Mouse (Mus musculus) liver, adult (tissue): ENCODE measurements around the gene Aanat.

Source experiments
- GATA4 ChIP-seq: IDR thresholded peaks from 2 replicates; pipeline ENCODE4 v1.6.1; 2014; ENCODE audit warnings: mild to moderate bottlenecking, low read length; ENCODE audit not compliant: insufficient replicate concordance

The Aanat gene

GRCm38 (mm10) chr11:116627072-116628020 is 41.1 kb downstream of the Aanat start:
- no peak for TF ChIP-seq GATA4

GRCm38 (mm10) chr11:116628712-116629111 is 42.5 kb downstream of the Aanat start:
- TF ChIP-seq GATA4, result no peak

- no peak for TF ChIP-seq GATA4
Measured at GRCm38 (mm10) chr11:116629472-116629871, 43.2 kb downstream of the Aanat start.

- TF ChIP-seq GATA4, result no peak; the same call in 1 of the 2 replicates
Measured at GRCm38 (mm10) chr11:116630171-116630965, 44.1 kb downstream of the Aanat start.

GRCm38 (mm10) chr11:116632962-116633361 is 46.7 kb downstream of the Aanat start:
- TF ChIP-seq GATA4, result no peak

- TF ChIP-seq GATA4, result no peak
Measured at GRCm38 (mm10) chr11:116641168-116641567, 54.9 kb downstream of the Aanat start.

GRCm38 (mm10) chr11:116641731-116642130 is 55.5 kb downstream of the Aanat start:
- no peak for TF ChIP-seq GATA4

- no peak for TF ChIP-seq GATA4
Measured at GRCm38 (mm10) chr11:116642681-116643578, 56.7 kb downstream of the Aanat start.

- no peak for TF ChIP-seq GATA4
Measured at GRCm38 (mm10) chr11:116643579-116644224, 57.5 kb downstream of the Aanat start.

- TF ChIP-seq GATA4, result no peak
Measured at GRCm38 (mm10) chr11:116644225-116645112, 58.2 kb downstream of the Aanat start.

- TF ChIP-seq GATA4, result no peak
Measured at GRCm38 (mm10) chr11:116645446-116646110, 59.3 kb downstream of the Aanat start.

GRCm38 (mm10) chr11:116646136-116646535 is 59.9 kb downstream of the Aanat start:
- no peak for TF ChIP-seq GATA4

- TF ChIP-seq GATA4, result no peak
Measured at GRCm38 (mm10) chr11:116646771-116647170, 60.5 kb downstream of the Aanat start.
